Mouse (Mus musculus): ENCODE measurements at regions not wholly inside any gene's neighbourhood (a gene's known extent, or its start where the extent isn't known, plus 50 kb on each side); places are given as distances from the start of the nearest gene placed in this dataset.

GRCm38 (mm10) chr3:156256719-156257118 is 304.9 kb upstream of the Negr1 start:
- DNase-seq = no peak

- no peak for DNase-seq
Measured at GRCm38 (mm10) chr3:156264654-156265053, 296.9 kb upstream of the Negr1 start.

- no peak for DNase-seq
Measured at GRCm38 (mm10) chr3:156267727-156268126, 293.9 kb upstream of the Negr1 start.

GRCm38 (mm10) chr3:156299984-156300770 is 261.4 kb upstream of the Negr1 start:
- peak; percentile 8 for DNase-seq

- DNase-seq = no peak
Measured at GRCm38 (mm10) chr3:156301302-156301701, 260.3 kb upstream of the Negr1 start.

GRCm38 (mm10) chr3:156301745-156302144 is 259.8 kb upstream of the Negr1 start:
- DNase-seq = no peak

GRCm38 (mm10) chr3:156304174-156304573 is 257.4 kb upstream of the Negr1 start:
- no peak for DNase-seq

- DNase-seq = no peak
Measured at GRCm38 (mm10) chr3:156305064-156305463, 256.5 kb upstream of the Negr1 start.

GRCm38 (mm10) chr3:156335033-156335793 is 226.4 kb upstream of the Negr1 start:
- no peak for DNase-seq

GRCm38 (mm10) chr3:156341484-156341883 is 220.1 kb upstream of the Negr1 start:
- no peak for DNase-seq

GRCm38 (mm10) chr3:156351727-156352126 is 209.9 kb upstream of the Negr1 start:
- DNase-seq = peak; percentile 7

GRCm38 (mm10) chr3:156353430-156353829 is 208.2 kb upstream of the Negr1 start:
- DNase-seq = no peak

- DNase-seq = no peak
Measured at GRCm38 (mm10) chr3:156353841-156354473, 207.6 kb upstream of the Negr1 start.

GRCm38 (mm10) chr3:156368669-156369343 is 192.8 kb upstream of the Negr1 start:
- no peak for DNase-seq

GRCm38 (mm10) chr3:156376717-156377116 is 184.9 kb upstream of the Negr1 start:
- DNase-seq = no peak

GRCm38 (mm10) chr3:156382919-156383318 is 178.7 kb upstream of the Negr1 start:
- no peak for DNase-seq

- no peak for DNase-seq
Measured at GRCm38 (mm10) chr3:156406136-156406535, 155.5 kb upstream of the Negr1 start.

- no peak for DNase-seq
Measured at GRCm38 (mm10) chr3:156407112-156407511, 154.5 kb upstream of the Negr1 start.

GRCm38 (mm10) chr3:156410126-156410525 is 151.5 kb upstream of the Negr1 start:
- DNase-seq = no peak

GRCm38 (mm10) chr3:156412757-156413156 is 148.8 kb upstream of the Negr1 start:
- no peak for DNase-seq

GRCm38 (mm10) chr3:156414431-156415427 is 146.9 kb upstream of the Negr1 start:
- no peak for DNase-seq

GRCm38 (mm10) chr3:156418124-156418523 is 143.5 kb upstream of the Negr1 start:
- no peak for DNase-seq
